Mouse (Mus musculus) intestine, postnatal 0 days (tissue): ENCODE data around the gene A430078G23Rik. TPM values are rescaled to one million over a fixed set of nuclear protein-coding genes. Genes with fewer than 3 reads are reported as not detected.
A peak's percentile ranks its signal among the peaks of the same experiment; 100 is the strongest.

Source experiments
- ATAC-seq: fragments of 200-750 bp; cut with Nextera tagmentation; 2 replicates; pipeline ENCODE4 v1.8.0; 2017; ENCODE audit warnings: mild to moderate bottlenecking, moderate TSS enrichment, moderate library complexity
- H3K27ac ChIP-seq: fragments of 300-500 bp; sonication (generic); 2 replicates; pipeline ENCODE4 v1.5.1; 2014; ENCODE audit warnings: mild to moderate bottlenecking, low read depth, low read length, moderate library complexity
- H3K27me3 ChIP-seq: fragments of 300-500 bp; sonication (generic); replicated peaks from 2 replicates; pipeline ENCODE4 v1.6.1; 2014; ENCODE audit warnings: low read length, mixed read lengths; ENCODE audit not compliant: control insufficient read depth, insufficient read depth
- H3K36me3 ChIP-seq: fragments of 300-500 bp; sonication (generic); 2 replicates; pipeline ENCODE4 v1.6.1; 2014; ENCODE audit warnings: mild to moderate bottlenecking, moderate library complexity; ENCODE audit not compliant: control insufficient read depth, insufficient read depth
- H3K4me1 ChIP-seq: fragments of 300-500 bp; sonication (generic); replicated peaks from 2 replicates; pipeline ENCODE4 v1.6.1; 2014; ENCODE audit warnings: antibody characterized with exemption, low read length, mixed read lengths; ENCODE audit not compliant: control insufficient read depth, insufficient read depth
- H3K4me2 ChIP-seq: fragments of 300-500 bp; sonication (generic); replicated peaks from 2 replicates; pipeline ENCODE4 v1.6.1; 2014; ENCODE audit warnings: low read depth, mild to moderate bottlenecking, moderate library complexity
- H3K4me3 ChIP-seq: fragments of 300-500 bp; sonication (generic); 2 replicates; pipeline ENCODE4 v1.5.1; 2014; ENCODE audit warnings: low read depth, low read length
- H3K9ac ChIP-seq: fragments of 300-500 bp; sonication (generic); 2 replicates; pipeline ENCODE4 v1.6.1; 2014; ENCODE audit warnings: mild to moderate bottlenecking, low read depth, low read length
- H3K9me3 ChIP-seq: fragments of 300-500 bp; sonication (generic); 2 replicates; pipeline ENCODE4 v1.6.1; 2016; ENCODE audit warnings: mixed run types; ENCODE audit not compliant: control insufficient read depth
- CTCF ChIP-seq: sonication (generic); IDR thresholded peaks from 2 replicates; pipeline ENCODE4 v1.5.1; 2016; ENCODE audit warnings: low read depth, mild to moderate bottlenecking, control low read depth, antibody characterized with exemption, moderate library complexity
- WGBS: fragments of 180-500 bp; shearing (Covaris S2); extraction: QIAGEN DNeasy Blood & Tissue Kit; methylation state at CpG from one replicate; pipeline ENCODE4 v1.1.7; 2014; 5-methylcytosine and 5-hydroxymethylcytosine counted together
- polyA plus RNA-seq: library from polyadenylated mRNA; unstranded; fragments of >200 nt; fragmentation: Nextera tagmentation; extraction: Ambion mirVana; gene quantifications from 2 replicates; pipeline ENCODE4 v1.2.1, GENCODE M21; 2015

A430078G23Rik gene
- polyA plus RNA-seq, 1 experiment from 2014 or later, result 0.16 TPM

GRCm38 (mm10) chr8:3354443-3354812, 1.2 kb downstream of the A430078G23Rik start:
- ATAC-seq, result no peak
- Histone ChIP-seq H3K27me3 (no peaks in the 10 kb centered on the region), H3K4me3 (no peak overlapping the region), H3K9me3 (no peaks in the 10 kb centered on the region), H3K4me2 (no peak overlapping the region), H3K36me3 (no peaks in the 10 kb centered on the region), H3K9ac (no peak overlapping the region), H3K27ac (no peak overlapping the region), H3K4me1 (no peaks in the 10 kb centered on the region; the same call in 1 of the 2 replicates)
- no peak for TF ChIP-seq CTCF
- 78% methylated on average over 5 of the region's 5 CpGs for WGBS

GRCm38 (mm10) chr8:3355586-3355985, 2.4 kb downstream of the A430078G23Rik start:
- WGBS, result 79% methylated on average over 6 of the region's 6 CpGs
- ATAC-seq, result no peak

GRCm38 (mm10) chr8:3358060-3358459, 4.8 kb downstream of the A430078G23Rik start:
- H3K4me1 ChIP-seq, result no peaks in the 10 kb centered on the region
- TF ChIP-seq CTCF, result peak; percentile 86
- H3K9ac ChIP-seq, result no peak overlapping the region
- 5% methylated on average over 4 of the region's 4 CpGs for WGBS
- no peak overlapping the region for H3K4me2 ChIP-seq
- no peaks in the 10 kb centered on the region for H3K27me3 ChIP-seq
- no peaks in the 10 kb centered on the region for H3K9me3 ChIP-seq
- H3K36me3 ChIP-seq, result no peaks in the 10 kb centered on the region
- no peak overlapping the region for H3K4me3 ChIP-seq
- H3K27ac ChIP-seq, result no peak overlapping the region
- ATAC-seq, result no peak

More at GRCm38 (mm10) chr8:3355586-3355985, 2.4 kb downstream of the A430078G23Rik start:
- Histone ChIP-seq H3K27me3 (no peaks in the 10 kb centered on the region), H3K9ac (no peak overlapping the region), H3K4me1 (no peaks in the 10 kb centered on the region; the same call in 1 of the 2 replicates), H3K9me3 (no peaks in the 10 kb centered on the region), H3K27ac (no peak overlapping the region), H3K4me3 (no peak overlapping the region), H3K36me3 (no peaks in the 10 kb centered on the region), H3K4me2 (no peak overlapping the region)
- TF ChIP-seq CTCF, result peak; percentile 18; the same call in 1 of the 2 replicates

GRCm38 (mm10) chr8:3367086-3367485, 13.9 kb downstream of the A430078G23Rik start:
- Histone ChIP-seq H3K27ac (no peak overlapping the region), H3K4me3 (no peak overlapping the region), H3K36me3 (no peaks in the 10 kb centered on the region), H3K4me2 (no peak overlapping the region), H3K4me1 (no peaks in the 10 kb centered on the region), H3K9me3 (no peaks in the 10 kb centered on the region), H3K27me3 (no peaks in the 10 kb centered on the region), H3K9ac (no peak overlapping the region)
- ATAC-seq, result no peak
- no peak for TF ChIP-seq CTCF
- WGBS, result 80% methylated on average over 5 of the region's 5 CpGs

GRCm38 (mm10) chr8:3368091-3368490, 14.9 kb downstream of the A430078G23Rik start:
- Histone ChIP-seq H3K4me3 (no peak overlapping the region), H3K9me3 (no peaks in the 10 kb centered on the region), H3K36me3 (no peaks in the 10 kb centered on the region), H3K4me2 (no peak overlapping the region), H3K4me1 (no peaks in the 10 kb centered on the region), H3K9ac (no peak overlapping the region), H3K27me3 (no peaks in the 10 kb centered on the region), H3K27ac (no peak overlapping the region)
- TF ChIP-seq CTCF, result no peak
- no peak for ATAC-seq
- 39% methylated on average over 1 of the region's 1 CpGs for WGBS

GRCm38 (mm10) chr8:3375748-3376147, 22.5 kb downstream of the A430078G23Rik start:
- no peaks in the 10 kb centered on the region for H3K27me3 ChIP-seq
- H3K4me3 ChIP-seq, result no peak overlapping the region
- no peaks in the 10 kb centered on the region for H3K9me3 ChIP-seq
- no peaks in the 10 kb centered on the region for H3K36me3 ChIP-seq
- H3K4me2 ChIP-seq, result no peak overlapping the region
- no peak overlapping the region for H3K27ac ChIP-seq
- no peaks in the 10 kb centered on the region for H3K4me1 ChIP-seq
- no peak overlapping the region for H3K9ac ChIP-seq
- TF ChIP-seq CTCF, result peak; percentile 57
- ATAC-seq, result no peak
